Comparison of ENCODE assay signal across 24 mouse cellular contexts in the genomic region with DNA sequence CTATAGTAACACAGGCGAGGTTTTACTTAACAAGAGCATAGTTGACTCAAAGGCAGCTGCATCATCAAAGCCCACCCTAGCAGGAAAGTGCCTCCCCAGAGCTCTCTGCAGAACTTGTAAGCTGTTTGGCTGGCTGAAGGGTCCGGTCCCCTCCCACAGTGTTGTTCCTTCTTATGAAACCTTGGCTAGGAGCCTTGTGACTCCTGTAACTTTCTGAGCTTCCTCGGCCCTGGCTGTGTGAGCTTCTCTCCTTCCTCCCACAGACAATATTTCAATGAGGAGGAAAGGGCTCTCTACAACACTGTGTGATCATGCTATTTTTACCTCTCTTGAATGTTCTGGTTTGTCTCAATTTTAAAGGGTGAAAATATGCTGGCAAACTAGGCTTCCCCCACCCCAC. TPM values are rescaled to one million over a fixed set of nuclear protein-coding genes. Genes with fewer than 3 reads are reported as not detected.
DNase-seq lines count a peak whose midpoint lies in the region; ATAC-seq and TF ChIP-seq lines count a peak whose summit lies in the region.
"Had no signal": no experiment of that assay in that cellular context is flagged by ENCODE, and none has a peak within 500 bp of the region (broad histone marks: within the 10 kb centered on the region; RNA-seq: fewer than 3 reads in every experiment).

No protein-coding gene starts in this region.

- H3K4me1 ChIP-seq in embryonic facial prominence, embryonic 14.5 days (ENCODE audit: control insufficient read depth, insufficient read depth, low read length): no peaks in the 10 kb centered on the region
- H3K4me1 ChIP-seq in embryonic facial prominence, embryonic 10.5 days: peaks cover 6% of the 10 kb centered on the region
- H3K4me1 ChIP-seq in kidney, postnatal 0 days (replicated peaks; ENCODE audit: insufficient read depth, low read length): no peaks in the 10 kb centered on the region
- no peaks in the 10 kb centered on the region for H3K4me1 ChIP-seq in lung, embryonic 14.5 days (ENCODE audit: insufficient read depth)
- no peaks in the 10 kb centered on the region for H3K4me1 ChIP-seq in stomach, embryonic 15.5 days
- no peaks in the 10 kb centered on the region for H3K4me1 ChIP-seq in midbrain, embryonic 11.5 days (ENCODE audit: control insufficient read depth, insufficient read depth, low read length)
- H3K4me1 ChIP-seq: forebrain, embryonic 15.5 days; hindbrain, embryonic 15.5 days; liver, embryonic 12.5 days; neural tube, embryonic 15.5 days had no signal

- no peaks in the 10 kb centered on the region for H3K36me3 ChIP-seq in embryonic facial prominence, embryonic 14.5 days (ENCODE audit: control insufficient read depth, insufficient read depth, low read length)
- no peaks in the 10 kb centered on the region for H3K36me3 ChIP-seq in embryonic facial prominence, embryonic 10.5 days (replicated peaks)
- H3K36me3 ChIP-seq in kidney, postnatal 0 days (ENCODE audit: insufficient read depth, low read length): no peaks in the 10 kb centered on the region
- no peaks in the 10 kb centered on the region for H3K36me3 ChIP-seq in lung, embryonic 14.5 days (ENCODE audit: insufficient read depth)
- no peaks in the 10 kb centered on the region for H3K36me3 ChIP-seq in stomach, embryonic 15.5 days
- H3K36me3 ChIP-seq in midbrain, embryonic 11.5 days (ENCODE audit: control insufficient read depth, insufficient read depth, low read length): no peaks in the 10 kb centered on the region
- H3K36me3 ChIP-seq: forebrain, embryonic 15.5 days; G1E; hindbrain, embryonic 15.5 days; liver, embryonic 12.5 days; neural tube, embryonic 15.5 days had no signal

- no peaks in the 10 kb centered on the region for H3K27me3 ChIP-seq in embryonic facial prominence, embryonic 14.5 days (replicated peaks; ENCODE audit: control insufficient read depth, insufficient read depth, low read length)
- H3K27me3 ChIP-seq in embryonic facial prominence, embryonic 10.5 days (replicated peaks; ENCODE audit: low read depth, poor library complexity, severe bottlenecking): no peaks in the 10 kb centered on the region
- H3K27me3 ChIP-seq in kidney, postnatal 0 days (ENCODE audit: insufficient read depth, low read length): no peaks in the 10 kb centered on the region
- H3K27me3 ChIP-seq in lung, embryonic 14.5 days (ENCODE audit: insufficient read depth, low read length): no peaks in the 10 kb centered on the region
- H3K27me3 ChIP-seq in stomach, embryonic 15.5 days (replicated peaks): no peaks in the 10 kb centered on the region
- H3K27me3 ChIP-seq in midbrain, embryonic 11.5 days (ENCODE audit: control insufficient read depth, insufficient read depth, low read length): no peaks in the 10 kb centered on the region
- H3K27me3 ChIP-seq: forebrain, embryonic 15.5 days; hindbrain, embryonic 15.5 days; liver, embryonic 12.5 days; neural tube, embryonic 15.5 days had no signal

- H3K4me3 ChIP-seq in embryonic facial prominence, embryonic 14.5 days (ENCODE audit: low read depth, low read length): no peak overlapping the region
- H3K4me3 ChIP-seq in embryonic facial prominence, embryonic 10.5 days: no peak overlapping the region
- no peak overlapping the region for H3K4me3 ChIP-seq in kidney, postnatal 0 days (replicated peaks; ENCODE audit: low read depth, low read length)
- H3K4me3 ChIP-seq in lung, embryonic 14.5 days (ENCODE audit: low read depth, low read length): no peak overlapping the region
- no peak overlapping the region for H3K4me3 ChIP-seq in stomach, embryonic 15.5 days (replicated peaks)
- H3K4me3 ChIP-seq in midbrain, embryonic 11.5 days (ENCODE audit: low read depth, low read length): no peak overlapping the region
- H3K4me3 ChIP-seq: forebrain, embryonic 15.5 days; hindbrain, embryonic 15.5 days; liver, embryonic 12.5 days; myocyte; neural tube, embryonic 15.5 days had no signal

- TF ChIP-seq CTCF in kidney, postnatal 0 days (IDR thresholded peaks at IDR 0.05; ENCODE audit: low read depth): no peak
- TF ChIP-seq CTCF in lung, embryonic 14.5 days (IDR thresholded peaks at IDR 0.05; ENCODE audit: low read depth): no peak

- no peak overlapping the region for H3K9ac ChIP-seq in embryonic facial prominence, embryonic 14.5 days (ENCODE audit: low read depth, low read length)
- H3K9ac ChIP-seq in kidney, postnatal 0 days (ENCODE audit: low read depth, low read length): no peak overlapping the region
- H3K9ac ChIP-seq in lung, embryonic 14.5 days: no peak overlapping the region
- no peak overlapping the region for H3K9ac ChIP-seq in stomach, embryonic 15.5 days
- H3K9ac ChIP-seq in midbrain, embryonic 11.5 days (ENCODE audit: low read length): no peak overlapping the region
- H3K9ac ChIP-seq: forebrain, embryonic 15.5 days; hindbrain, embryonic 15.5 days; liver, embryonic 12.5 days; neural tube, embryonic 15.5 days had no signal

- H3K27ac ChIP-seq in embryonic facial prominence, embryonic 14.5 days (replicated peaks; ENCODE audit: low read depth, low read length): no peak overlapping the region
- H3K27ac ChIP-seq in embryonic facial prominence, embryonic 10.5 days (replicated peaks): no peak overlapping the region
- no peak overlapping the region for H3K27ac ChIP-seq in kidney, postnatal 0 days
- no peak overlapping the region for H3K27ac ChIP-seq in lung, embryonic 14.5 days (ENCODE audit: low read depth)
- 0 out of 2 replicates have a peak overlapping the region, but pooled peaks have one; percentile 31 for H3K27ac ChIP-seq in stomach, embryonic 15.5 days
- H3K27ac ChIP-seq in midbrain, embryonic 11.5 days (ENCODE audit: low read depth, low read length): no peak overlapping the region
- H3K27ac ChIP-seq: forebrain, embryonic 15.5 days; hindbrain, embryonic 15.5 days; liver, embryonic 12.5 days; neural tube, embryonic 15.5 days had no signal

- DNase-seq in embryonic facial prominence, embryonic 14.5 days (ENCODE audit: low spot score): peak; percentile 56
- no peak for DNase-seq in embryonic facial prominence, embryonic 10.5 days (ENCODE audit: low spot score)
- DNase-seq in kidney, postnatal 0 days (ENCODE audit: low spot score): peak; percentile 59
- no peak for DNase-seq in kidney, postnatal 25 days
- peak; percentile 4 for DNase-seq in lung, embryonic 14.5 days
- no peak for DNase-seq in lung, adult 18-20 months
- DNase-seq in midbrain, embryonic 11.5 days (ENCODE audit: low spot score, missing footprints): no peak
- DNase-seq: cerebellum, adult 11 months; cerebellum, postnatal 36 days; kidney, adult 8-10 months; left cerebral cortex, postnatal 4 days; midbrain, embryonic 14.5 days; thymus, adult 18-20 months had no signal

- no peak for ATAC-seq in embryonic facial prominence, embryonic 14.5 days (ENCODE audit: low read depth)
- ATAC-seq in kidney, postnatal 0 days (replicated peaks; ENCODE audit: low FRiP score, low read depth): no peak
- ATAC-seq in lung, embryonic 14.5 days (ENCODE audit: insufficient read depth): no peak
- ATAC-seq in stomach, embryonic 15.5 days (ENCODE audit: insufficient read depth, low FRiP score, low read depth): peak; percentile 73
- ATAC-seq in midbrain, embryonic 11.5 days (ENCODE audit: low FRiP score): no peak
- ATAC-seq: CD4-positive, CD25-positive, alpha-beta regulatory T cell, adult 4 months; liver, embryonic 12.5 days had no signal

- 54% methylated on average over 3 of the region's 3 CpGs for WGBS in embryonic facial prominence, embryonic 14.5 days
- WGBS in embryonic facial prominence, embryonic 10.5 days: 85% methylated on average over 3 of the region's 3 CpGs
- 35% methylated on average over 3 of the region's 3 CpGs for WGBS in kidney, postnatal 0 days
- 68% methylated on average over 3 of the region's 3 CpGs for WGBS in lung, embryonic 14.5 days
- WGBS in stomach, embryonic 15.5 days: 55% methylated on average over 3 of the region's 3 CpGs
- WGBS in midbrain, embryonic 11.5 days: 81% methylated on average over 3 of the region's 3 CpGs

- no peak overlapping the region for H3K4me2 ChIP-seq in embryonic facial prominence, embryonic 14.5 days (ENCODE audit: low read depth, low read length)
- H3K4me2 ChIP-seq in kidney, postnatal 0 days (ENCODE audit: low read length): no peak overlapping the region
- no peak overlapping the region for H3K4me2 ChIP-seq in lung, embryonic 14.5 days
- H3K4me2 ChIP-seq in stomach, embryonic 15.5 days: no peak overlapping the region
- no peak overlapping the region for H3K4me2 ChIP-seq in midbrain, embryonic 11.5 days
- H3K4me2 ChIP-seq: forebrain, embryonic 15.5 days; heart, embryonic 11.5 days; hindbrain, embryonic 15.5 days; liver, embryonic 12.5 days; neural tube, embryonic 15.5 days had no signal

- H3K9me3 ChIP-seq in embryonic facial prominence, embryonic 14.5 days (ENCODE audit: control insufficient read depth, low read length): no peaks in the 10 kb centered on the region
- no peaks in the 10 kb centered on the region for H3K9me3 ChIP-seq in embryonic facial prominence, embryonic 10.5 days
- no peaks in the 10 kb centered on the region for H3K9me3 ChIP-seq in kidney, postnatal 0 days (replicated peaks; ENCODE audit: low read length)
- no peaks in the 10 kb centered on the region for H3K9me3 ChIP-seq in lung, embryonic 14.5 days (ENCODE audit: low read depth, low read length)
- H3K9me3 ChIP-seq in stomach, embryonic 15.5 days: no peaks in the 10 kb centered on the region
- H3K9me3 ChIP-seq in midbrain, embryonic 11.5 days (ENCODE audit: control insufficient read depth, low read length): no peaks in the 10 kb centered on the region
- H3K9me3 ChIP-seq: forebrain, embryonic 15.5 days; hindbrain, embryonic 15.5 days; liver, embryonic 12.5 days; neural tube, embryonic 15.5 days had no signal

RNA-seq across cellular contexts. Expression of a gene that starts 28.5 kb away (rescaled TPM):
- 2.2 and 3.5 TPM in 2 replicates for polyA plus RNA-seq in embryonic facial prominence, embryonic 14.5 days (2014; fragmentation: Nextera tagmentation; extraction: Ambion mirVana)
- polyA plus RNA-seq in embryonic facial prominence, embryonic 10.5 days (2016; fragmentation: Nextera tagmentation; extraction: Ambion mirVana): 0.14 TPM in 1 of 2 replicates, not detected in the other
- 0.14 TPM in 1 of 2 replicates, not detected in the other for polyA plus RNA-seq in kidney, postnatal 0 days (2015; fragmentation: Nextera tagmentation; extraction: Ambion mirVana)
- polyA plus RNA-seq in lung, embryonic 14.5 days (2014; fragmentation: Nextera tagmentation; extraction: Ambion mirVana): 0.23 and 0.28 TPM in 2 replicates
- polyA plus RNA-seq in stomach, embryonic 15.5 days (2015; fragmentation: Nextera tagmentation; extraction: Ambion mirVana): 2.7 and 5.5 TPM in 2 replicates
- not detected in 2 replicates for polyA plus RNA-seq in midbrain, embryonic 11.5 days (2014; fragmentation: Nextera tagmentation; extraction: Ambion mirVana)
- polyA plus RNA-seq: CD4-positive, CD25-positive, alpha-beta regulatory T cell, adult 4 months; embryonic facial prominence, embryonic 11.5 days; forebrain, embryonic 15.5 days; G1E; heart, embryonic 11.5 days; hindbrain, embryonic 15.5 days; liver, embryonic 12.5 days; midbrain, embryonic 14.5 days; myocyte; neural tube, embryonic 15.5 days; spleen, adult 2 months had no signal

Comparison
In these comparisons a context has a peak if more than half of its experiments do, and no peak if none do; other contexts are left out.
1. DNase-seq: peak in embryonic facial prominence, embryonic 14.5 days (single experiment), kidney, postnatal 0 days (single experiment) and lung, embryonic 14.5 days (single experiment); none in embryonic facial prominence, embryonic 10.5 days (single experiment), kidney, postnatal 25 days (0 of 2), lung, adult 18-20 months (0 of 2) and midbrain, embryonic 11.5 days (single experiment).